Mouse (Mus musculus) olfactory bulb, adult 2 months (tissue): ENCODE data around the gene Marveld1. TPM values are rescaled to one million over a fixed set of nuclear protein-coding genes. Genes with fewer than 3 reads are reported as not detected.

Source experiments
- H3K27ac ChIP-seq: fragments of 200-500 bp; 2 replicates; pipeline ENCODE4 v1.5.1; 2012; ENCODE audit warnings: low read depth, low read length; ENCODE audit not compliant: insufficient read depth
- H3K4me1 ChIP-seq: fragments of 200-500 bp; 2 replicates; pipeline ENCODE4 v1.6.1; 2012; ENCODE audit warnings: low read length; ENCODE audit not compliant: control insufficient read depth, insufficient read depth
- H3K4me3 ChIP-seq: fragments of 200-500 bp; 2 replicates; pipeline ENCODE4 v1.5.1; 2012; ENCODE audit warnings: mild to moderate bottlenecking, low read depth, low read length, moderate library complexity; ENCODE audit not compliant: insufficient read depth
- CTCF ChIP-seq: fragments of 200-500 bp; IDR thresholded peaks from 2 replicates; pipeline ENCODE4 v1.5.1; 2012; ENCODE audit warnings: low read depth, mild to moderate bottlenecking, low read length, moderate library complexity; ENCODE audit not compliant: insufficient read depth
- POLR2A ChIP-seq: fragments of 200-500 bp; IDR thresholded peaks from 2 replicates; pipeline ENCODE4 v1.6.1; 2012; ENCODE audit warnings: mild to moderate bottlenecking, low read depth, low read length, moderate library complexity; ENCODE audit not compliant: insufficient read depth
- WGBS: fragments of 180-500 bp; shearing (Covaris S2); methylation state at CpG from one replicate; pipeline ENCODE4 v1.1.7; 2018; 5-methylcytosine and 5-hydroxymethylcytosine counted together
- polyA plus RNA-seq: library from polyadenylated mRNA; stranded (reverse); fragments of >200 nt; gene quantifications from 2 replicates; pipeline ENCODE4 v1.2.4, GENCODE M21; 2012; ENCODE audit warnings: low replicate concordance; ENCODE audit not compliant: missing spikeins, insufficient read depth, insufficient read length

Marveld1 gene
- not detected in 2 replicates for polyA plus RNA-seq

DNA sequence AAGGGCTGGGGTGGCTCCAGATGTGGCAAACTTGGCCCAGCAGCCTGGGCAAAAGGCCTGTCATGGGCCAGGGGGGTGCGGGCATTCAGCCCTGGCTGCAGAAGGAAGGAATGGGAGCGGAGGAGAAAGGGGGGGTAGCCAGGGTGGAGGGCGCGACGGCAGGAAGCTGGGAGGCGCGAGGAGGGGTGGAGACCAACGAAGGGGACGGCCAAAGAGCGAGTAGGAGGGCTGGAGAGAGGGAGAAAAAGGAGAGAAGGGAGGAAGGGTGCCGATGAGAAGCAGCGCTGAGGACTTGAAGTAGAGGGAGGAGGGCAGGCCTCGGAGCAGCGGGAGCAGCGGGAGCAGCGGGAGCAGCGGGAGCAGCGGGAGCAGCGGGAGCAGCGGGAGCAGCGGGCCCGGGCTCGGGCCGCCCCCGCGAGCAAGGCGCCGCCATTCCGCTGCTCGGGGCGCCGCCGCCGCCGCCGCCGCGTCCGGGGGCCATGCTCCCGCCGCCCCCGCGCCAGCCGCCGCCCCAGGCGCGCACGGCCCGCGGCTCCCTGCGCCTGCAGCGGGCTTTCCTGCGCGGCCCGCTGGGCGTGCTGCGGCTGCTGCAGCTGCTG lies at the start of gene Marveld1:
Gene Marveld1, plus strand, starts transcription at position 231 of the 599 bp plus-strand sequence.
- 7% methylated on average over 57 of the region's 57 CpGs for WGBS
- Histone ChIP-seq H3K4me3 (peak within 1 kb of the TSS; percentile 57), H3K27ac (peak within 1 kb of the TSS; percentile 84), H3K4me1 (peaks cover 28% of the 10 kb centered on the region)
- TF ChIP-seq POLR2A (peak; percentile 52; the same call in 1 of the 2 replicates), CTCF (no peak)

DNA sequence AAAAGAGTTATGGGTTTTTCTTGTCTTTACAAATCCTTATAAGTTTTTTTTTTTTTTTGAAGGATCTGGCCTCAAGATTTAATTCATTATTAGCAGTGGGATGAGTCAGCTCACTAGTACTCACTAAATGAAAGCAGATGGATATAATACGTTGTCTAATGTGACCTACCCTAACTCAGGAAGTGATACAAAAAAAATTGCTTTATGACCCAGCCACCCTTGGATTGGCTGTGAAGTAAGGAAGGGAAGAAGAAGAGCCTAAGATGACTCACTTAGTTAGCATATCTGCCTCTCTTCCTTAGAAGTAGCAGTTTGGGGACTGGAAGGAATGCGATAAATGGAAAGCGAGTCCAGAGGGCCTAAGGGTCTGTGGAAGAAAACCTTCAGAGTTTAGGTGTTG lies 47.8 kb upstream of the Marveld1 start:
- TF ChIP-seq POLR2A (no peak), CTCF (no peak)
- no peak overlapping the region for H3K27ac ChIP-seq
- no peak overlapping the region for H3K4me3 ChIP-seq
- H3K4me1 ChIP-seq = no peaks in the 10 kb centered on the region
- WGBS = 73% methylated on average over 3 of the region's 3 CpGs

DNA sequence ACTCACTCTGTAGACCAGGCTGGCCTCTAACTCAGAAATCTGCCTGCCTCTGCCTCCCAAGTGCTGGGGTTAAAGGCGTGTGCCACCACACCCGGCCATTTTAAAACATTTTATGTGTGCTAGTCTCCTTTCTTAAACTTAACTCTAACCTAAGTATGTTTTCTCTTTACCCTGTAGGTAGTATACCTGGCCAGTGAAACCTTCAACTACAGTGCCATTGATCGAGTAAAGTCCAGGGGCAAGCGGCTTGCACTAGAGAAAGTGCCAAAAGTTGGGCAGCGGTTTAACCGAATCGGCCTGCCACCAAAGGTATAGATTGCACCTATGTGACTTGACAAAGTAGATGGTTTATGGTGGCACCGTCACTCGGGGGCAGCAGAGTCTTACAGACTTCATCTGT lies 42.5 kb upstream of the Marveld1 start:
- WGBS = 95% methylated on average over 9 of the region's 9 CpGs
- no peak overlapping the region for H3K27ac ChIP-seq
- TF ChIP-seq POLR2A (no peak), CTCF (no peak)
- no peaks in the 10 kb centered on the region for H3K4me1 ChIP-seq
- H3K4me3 ChIP-seq = no peak overlapping the region

DNA sequence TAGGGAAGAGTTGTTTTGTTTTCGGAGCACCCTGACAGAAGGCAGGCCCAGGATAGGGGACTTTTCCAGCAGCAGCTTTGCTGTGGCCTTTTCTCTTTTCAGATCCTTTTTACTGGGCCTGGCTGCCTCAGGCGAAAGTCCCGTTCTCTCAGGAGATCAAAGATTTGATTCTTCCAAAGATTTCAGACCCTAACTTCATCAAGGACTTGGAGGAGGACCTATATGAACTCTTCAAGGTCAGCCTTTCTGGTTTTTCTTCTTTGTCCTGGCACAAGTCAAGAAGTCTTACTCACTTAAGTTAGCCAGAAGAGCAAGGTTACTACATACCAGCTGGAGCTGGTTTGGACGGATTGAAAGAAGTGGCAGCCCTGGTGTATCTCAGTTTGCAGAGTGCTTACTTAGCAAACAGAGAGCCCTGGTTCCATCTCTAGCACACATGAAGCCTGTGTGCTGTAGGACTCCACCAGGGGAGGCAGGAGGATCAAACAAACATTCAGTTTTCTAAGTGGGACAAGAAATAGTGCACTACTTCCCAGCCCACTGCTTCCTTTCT lies 31.3 kb upstream of the Marveld1 start:
- H3K4me3 ChIP-seq = no peak overlapping the region
- 94% methylated on average over 4 of the region's 4 CpGs for WGBS
- TF ChIP-seq POLR2A = no peak
- no peak for TF ChIP-seq CTCF
- H3K4me1 ChIP-seq = no peaks in the 10 kb centered on the region
- H3K27ac ChIP-seq = no peak overlapping the region

DNA sequence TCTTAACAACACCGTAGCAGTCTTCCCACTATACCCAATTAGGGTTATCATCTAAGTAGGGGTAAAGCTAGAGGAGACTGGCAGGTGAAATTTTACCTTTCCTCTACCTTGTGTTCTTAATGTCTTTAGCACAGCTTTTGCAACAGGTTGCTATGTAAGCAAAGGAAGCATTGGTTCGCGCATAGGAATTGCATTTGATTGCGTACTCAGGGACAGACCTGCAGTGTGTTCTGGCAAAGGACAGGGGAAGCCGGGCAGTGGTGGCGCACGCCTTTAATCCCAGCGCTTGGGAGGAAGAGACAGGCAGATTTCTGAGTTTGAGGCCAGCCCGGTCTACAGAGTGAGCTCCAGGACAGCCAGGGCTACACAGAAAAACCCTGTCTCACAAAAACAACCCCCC lies 29.1 kb upstream of the Marveld1 start:
- H3K4me1 ChIP-seq = no peaks in the 10 kb centered on the region
- H3K27ac ChIP-seq = no peak overlapping the region
- WGBS = 96% methylated on average over 9 of the region's 9 CpGs
- TF ChIP-seq POLR2A (no peak), CTCF (no peak)
- no peak overlapping the region for H3K4me3 ChIP-seq

DNA sequence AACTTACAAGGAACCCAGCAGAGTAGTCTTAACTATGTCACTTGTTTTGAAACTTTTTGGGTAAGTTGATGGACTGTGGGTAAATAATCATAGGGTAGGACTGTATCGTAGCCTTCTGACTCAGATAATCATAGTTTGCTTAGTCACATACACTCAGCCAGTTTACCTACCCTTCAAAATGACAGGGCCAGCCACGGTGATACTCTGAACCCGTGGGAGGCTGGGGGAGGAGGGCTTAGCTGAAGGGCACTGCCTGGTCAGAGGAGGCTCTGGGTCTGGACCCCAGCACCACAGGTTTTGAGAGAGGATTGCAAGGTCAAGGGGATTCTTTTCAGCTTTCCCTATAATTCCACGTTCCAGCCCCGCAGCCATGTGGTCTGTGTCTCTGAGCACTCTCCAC lies 28.6 kb upstream of the Marveld1 start:
- no peak overlapping the region for H3K4me3 ChIP-seq
- no peaks in the 10 kb centered on the region for H3K4me1 ChIP-seq
- 67% methylated on average over 5 of the region's 5 CpGs for WGBS
- TF ChIP-seq CTCF = no peak
- TF ChIP-seq POLR2A = no peak
- no peak overlapping the region for H3K27ac ChIP-seq

DNA sequence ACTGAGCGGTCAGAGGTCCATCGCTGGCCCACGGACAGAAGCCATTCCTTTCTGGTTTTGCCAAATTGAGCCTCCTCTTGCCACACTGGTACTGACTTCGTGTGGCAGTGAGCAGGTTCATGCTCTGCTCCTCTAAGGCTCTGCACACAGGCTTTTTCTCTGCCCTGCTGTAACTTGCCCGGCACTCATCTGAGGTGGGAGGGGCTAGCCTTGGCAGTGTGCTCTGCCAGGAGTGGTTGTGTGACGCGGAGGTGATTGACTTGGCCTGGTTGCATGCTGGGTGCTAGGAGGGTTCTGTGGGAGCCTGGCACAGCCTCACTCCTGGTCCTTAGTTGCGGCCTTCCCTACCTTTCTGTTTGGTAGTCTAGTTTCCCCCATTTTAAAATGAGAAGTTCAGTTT lies 26.7 kb upstream of the Marveld1 start:
- Histone ChIP-seq H3K4me3 (no peak overlapping the region), H3K4me1 (peaks cover 4% of the 10 kb centered on the region), H3K27ac (no peak overlapping the region)
- TF ChIP-seq CTCF = no peak
- no peak for TF ChIP-seq POLR2A
- WGBS = 78% methylated on average over 8 of the region's 8 CpGs

DNA sequence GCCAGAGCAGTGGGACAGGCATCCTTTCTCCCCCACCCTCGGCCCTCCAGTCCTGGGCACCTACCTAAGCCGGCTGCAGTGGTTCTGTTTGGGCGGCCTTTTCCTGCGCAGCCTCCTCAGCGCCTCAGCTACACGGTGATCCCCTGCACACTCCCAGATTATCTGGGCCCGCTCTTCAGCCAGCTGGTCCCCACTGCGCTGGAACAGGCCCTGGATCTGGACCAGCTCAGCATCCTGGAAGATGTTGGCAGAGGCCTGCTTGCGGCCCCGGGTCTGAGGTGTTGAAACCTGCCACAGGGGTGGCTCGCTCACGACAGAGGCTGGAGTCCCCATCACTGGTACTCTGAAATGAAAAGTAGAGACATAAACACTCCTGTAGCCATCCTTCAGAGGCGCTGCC lies 22.5 kb upstream of the Marveld1 start:
- WGBS = 81% methylated on average over 13 of the region's 13 CpGs
- Histone ChIP-seq H3K27ac (no peak overlapping the region), H3K4me1 (peaks cover 16% of the 10 kb centered on the region), H3K4me3 (no peak overlapping the region)
- TF ChIP-seq POLR2A = no peak

DNA sequence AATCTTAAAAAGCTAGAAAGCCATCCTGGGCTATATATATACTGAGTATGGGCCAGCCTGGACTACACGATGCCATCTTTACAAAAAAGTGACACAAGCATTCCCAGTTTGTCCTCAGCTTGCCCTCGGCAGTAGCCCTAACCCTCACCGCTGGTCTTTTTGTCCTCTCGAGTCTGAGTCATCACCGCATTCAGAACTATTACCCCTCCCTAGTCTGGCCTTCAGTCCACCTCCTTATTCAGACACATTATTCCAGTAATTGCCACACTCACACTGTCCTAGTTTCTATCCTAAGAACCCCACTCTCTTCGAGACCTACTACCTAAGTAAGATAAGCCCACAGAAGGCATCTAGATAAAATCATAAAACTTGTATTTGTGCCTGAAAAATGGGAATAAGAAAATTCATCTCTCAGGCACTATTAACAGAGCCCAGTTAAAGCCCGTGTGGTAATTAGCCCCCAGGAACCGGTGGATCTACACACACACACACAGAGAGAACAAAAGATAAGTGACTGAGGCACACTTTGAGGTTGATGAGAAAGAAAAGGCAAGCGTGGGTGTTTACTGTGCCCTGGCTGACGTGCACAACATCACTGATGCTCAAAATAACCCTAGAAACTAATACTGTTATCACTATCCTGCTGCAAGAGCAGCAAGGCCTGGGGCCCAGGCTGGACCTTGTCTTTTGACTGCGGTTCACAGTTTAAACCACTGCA lies 21.5 kb upstream of the Marveld1 start:
- WGBS = 40% methylated on average over 11 of the region's 11 CpGs
- Histone ChIP-seq H3K27ac (peak overlapping the region; percentile 43), H3K4me1 (peaks cover 22% of the 10 kb centered on the region), H3K4me3 (no peak overlapping the region)
- TF ChIP-seq CTCF (no peak), POLR2A (no peak)
